Mouse (Mus musculus): ENCODE measurements around the gene Apoc4.
"Not testable (repeated sequence)": the region's sequence is repeated elsewhere in the genome, so short reads cannot be mapped to it uniquely, and the experiment has no call there.

The Apoc4 gene

DNA sequence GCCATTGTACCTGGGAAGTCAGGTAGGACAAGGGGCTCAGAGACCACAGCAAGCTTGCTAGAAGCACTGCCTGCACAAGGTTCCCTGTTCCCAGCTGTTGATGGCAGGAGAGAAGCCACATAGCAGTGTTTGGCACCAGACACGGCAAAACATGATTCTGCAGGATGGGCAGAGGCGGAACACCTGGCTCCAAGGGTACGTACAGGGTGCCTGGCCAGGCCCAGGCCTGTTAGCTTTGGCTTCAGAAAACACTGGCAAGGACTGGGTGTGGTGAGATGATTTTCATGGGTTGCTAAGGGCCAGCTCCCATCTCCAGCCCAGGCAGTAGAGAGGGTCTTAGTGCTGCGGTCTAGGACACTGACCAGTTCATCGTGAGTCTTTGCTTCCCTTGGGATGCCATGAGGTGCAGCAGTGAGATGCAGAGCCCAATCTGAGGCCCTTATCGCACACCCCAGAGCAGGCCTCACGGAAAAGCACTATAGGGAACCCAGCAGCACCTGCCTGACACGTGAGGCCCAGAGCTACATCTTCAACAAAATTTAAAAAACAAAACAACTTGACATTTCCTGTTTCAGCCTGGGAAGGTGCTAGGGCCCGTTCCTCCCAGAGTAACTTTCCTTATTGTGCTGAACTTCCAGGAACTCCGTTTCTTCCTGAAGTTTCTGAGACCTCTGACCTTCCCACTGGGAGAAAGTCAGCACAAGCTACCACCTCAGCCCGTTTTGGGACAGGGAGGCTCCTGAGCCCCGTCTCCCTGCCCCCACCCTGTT is 19.2 kb upstream of the Apoc4 start:
- in situ Hi-C loops (cut with MboI) = no loop called here

DNA sequence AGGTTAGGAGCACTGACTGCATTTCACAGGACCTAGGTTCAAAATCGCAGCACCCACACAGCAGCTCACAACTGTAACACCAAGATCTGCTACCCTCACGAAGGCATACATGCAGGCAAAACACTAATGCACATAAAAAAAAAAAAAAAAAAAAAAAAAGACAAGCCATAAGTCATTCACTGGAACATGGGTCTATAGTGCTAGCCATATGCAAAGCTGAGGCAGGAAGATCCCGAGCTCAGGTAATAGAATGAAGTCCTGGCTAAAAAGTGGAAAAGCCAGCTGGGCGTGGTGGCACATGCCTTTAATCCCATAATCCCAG is 18.5 kb upstream of the Apoc4 start:
- in situ Hi-C loops (cut with MboI) = no loop called here

DNA sequence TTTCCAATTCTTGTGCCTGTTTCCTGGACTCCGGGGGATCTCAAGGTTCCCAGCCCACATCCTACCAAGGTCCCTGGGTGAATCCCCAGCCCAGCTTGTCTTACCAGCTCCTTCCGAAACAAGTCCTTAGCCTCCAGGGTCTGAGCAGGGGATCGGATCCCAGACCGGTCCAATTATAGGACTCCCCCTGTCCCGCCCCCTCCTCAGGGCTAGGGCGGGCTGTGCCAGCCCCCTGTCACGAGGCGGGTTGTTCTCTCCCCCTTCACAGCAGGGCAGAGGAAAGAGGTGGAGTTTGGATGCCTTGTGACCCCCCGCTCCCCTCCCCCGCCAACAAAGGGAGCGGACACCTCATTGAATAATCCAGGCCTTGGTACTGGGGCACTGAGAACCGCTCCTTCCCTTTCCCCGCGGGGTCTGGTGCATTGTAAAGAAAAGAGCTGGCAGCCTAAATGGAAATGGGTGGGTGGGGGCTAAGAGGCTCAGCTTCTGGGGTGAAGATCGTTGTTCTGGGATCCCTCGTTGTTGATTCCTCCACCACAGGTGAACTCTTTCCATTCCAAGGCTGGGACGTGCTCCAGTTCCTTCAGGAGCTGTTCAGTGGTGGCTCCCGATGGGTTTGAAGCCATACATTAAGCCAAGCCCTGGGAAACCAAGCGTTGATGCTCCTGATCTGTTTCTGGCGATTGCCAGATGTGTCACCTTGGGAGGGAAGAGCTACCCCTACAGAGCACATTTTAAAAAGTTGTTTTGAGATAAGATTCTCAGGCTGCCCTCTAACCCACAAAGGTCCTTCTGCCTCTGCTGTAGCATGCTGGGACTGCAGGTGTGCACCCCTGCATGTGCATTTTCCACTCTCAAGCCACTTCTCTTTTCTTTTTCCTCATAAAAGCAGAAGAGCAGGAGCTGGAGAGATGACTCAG is 17.9 kb upstream of the Apoc4 start, which contains the start of gene Apoe:
TSS of gene Apoe (minus strand) at position 282 of the 920 bp plus-strand sequence.
- in situ Hi-C loops (cut with MboI) = no loop called here

DNA sequence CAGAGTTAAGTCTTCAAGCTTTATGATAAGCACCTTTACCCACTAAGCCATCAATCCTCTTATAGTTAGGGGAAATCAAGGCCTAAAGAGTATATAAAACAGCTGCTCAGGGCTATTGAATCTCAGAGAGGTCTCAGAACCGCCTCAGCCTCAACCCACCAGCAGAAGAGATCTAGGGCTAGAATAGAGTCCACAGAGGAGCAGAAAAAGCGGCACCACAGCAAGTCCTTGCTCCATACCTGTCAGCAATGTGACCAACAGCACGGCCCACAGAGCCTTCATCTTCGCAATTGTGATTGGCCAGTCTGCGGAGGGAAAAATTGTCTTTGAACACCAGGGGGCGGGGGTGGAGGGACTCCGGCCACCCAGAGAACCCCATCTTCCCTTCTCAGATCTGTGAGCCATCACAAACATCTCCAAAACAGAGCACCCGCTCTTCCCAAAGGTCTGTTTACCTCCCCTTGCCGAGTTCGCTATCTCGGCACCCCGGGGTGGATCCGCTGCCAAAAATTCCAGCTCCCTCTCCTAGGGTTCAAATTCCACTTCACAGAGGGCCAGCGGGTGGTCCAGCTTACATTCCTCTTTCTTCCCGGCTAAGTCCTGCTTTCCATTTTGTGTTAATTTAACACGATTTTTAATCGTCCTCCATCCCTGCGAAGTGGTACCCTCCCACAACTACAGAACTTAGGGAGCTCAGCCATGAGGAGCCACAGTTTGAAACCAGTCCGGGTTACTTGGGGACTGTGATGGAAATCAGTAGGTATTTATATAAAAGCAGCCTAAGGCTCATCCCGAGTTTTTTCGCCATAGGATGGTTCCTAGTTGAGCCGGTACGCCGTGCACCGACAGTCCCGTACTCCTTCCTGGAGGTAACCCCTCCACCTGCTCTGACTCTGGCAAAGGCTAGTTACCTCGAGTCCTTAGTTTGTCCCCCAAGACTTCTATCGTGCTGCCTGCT is 16.9 kb upstream of the Apoc4 start:
- in situ Hi-C loops (cut with MboI) = no loop called here

DNA sequence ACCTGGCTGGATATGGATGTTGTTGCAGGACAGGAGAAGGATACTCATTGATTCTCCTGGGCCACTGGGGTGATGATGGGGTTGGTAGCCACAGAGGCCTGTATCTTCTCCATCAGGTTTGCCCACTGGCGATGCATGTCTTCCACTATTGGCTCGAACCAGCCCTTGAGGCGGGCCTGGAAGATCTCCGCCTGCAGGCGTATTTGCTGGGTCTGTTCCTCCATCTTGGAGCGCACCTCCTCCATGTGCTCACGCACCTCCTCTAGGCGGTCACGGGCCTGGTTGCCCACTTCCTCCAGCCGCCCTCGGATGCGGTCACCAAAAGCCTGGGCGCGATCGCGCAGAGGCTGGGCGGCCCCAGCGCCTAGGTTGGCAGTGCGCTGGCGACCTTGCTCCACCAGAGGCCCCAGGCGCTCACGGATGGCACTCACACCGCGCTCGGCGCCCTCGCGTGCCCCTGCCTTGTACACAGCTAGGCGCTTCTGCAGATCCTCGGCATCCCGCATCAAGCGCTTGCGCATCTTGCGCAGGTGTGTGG is 15.1 kb upstream of the Apoc4 start:
- in situ Hi-C loops (cut with MboI) = no loop called here

DNA sequence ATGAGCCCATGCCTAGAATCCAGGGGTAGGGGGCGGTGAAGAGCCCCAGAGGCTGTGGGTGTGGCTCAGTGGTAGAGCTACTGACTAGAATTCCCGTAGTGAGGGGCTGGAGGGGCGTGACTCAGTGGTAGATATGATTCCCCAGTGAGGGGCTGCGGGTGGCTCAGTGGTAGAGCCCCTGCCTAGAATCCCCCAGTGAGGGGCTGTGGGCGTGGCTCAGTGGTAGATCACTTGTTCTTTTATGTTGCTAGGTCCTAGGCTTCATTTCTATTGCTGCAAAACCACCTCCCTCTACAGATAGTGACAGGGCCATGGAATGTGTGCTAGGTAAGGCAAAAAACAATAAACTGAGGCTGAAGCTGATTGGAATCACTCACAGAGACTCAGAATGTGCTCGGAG is 14.6 kb upstream of the Apoc4 start:
- in situ Hi-C loops (cut with MboI) = no loop called here

DNA sequence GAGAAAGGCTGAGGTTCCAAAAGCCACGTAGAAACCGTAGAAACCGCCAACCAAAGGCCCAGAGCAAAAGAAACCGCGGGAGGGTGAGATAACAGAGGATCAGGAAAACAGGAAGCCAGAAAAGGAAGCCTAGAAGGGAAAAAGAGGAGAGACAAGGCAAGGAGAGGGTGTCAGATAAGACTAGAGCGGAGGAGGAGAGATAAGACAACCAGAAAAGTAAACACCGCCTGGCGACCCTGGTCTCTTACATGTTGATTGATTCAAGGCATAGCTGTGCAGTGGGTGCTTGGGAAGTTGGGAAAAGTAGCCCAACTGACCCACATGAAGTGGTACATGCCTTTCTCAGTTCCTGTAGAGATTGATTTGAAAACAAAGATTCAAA is 13.9 kb upstream of the Apoc4 start:
- in situ Hi-C loops (cut with MboI) = no loop called here

DNA sequence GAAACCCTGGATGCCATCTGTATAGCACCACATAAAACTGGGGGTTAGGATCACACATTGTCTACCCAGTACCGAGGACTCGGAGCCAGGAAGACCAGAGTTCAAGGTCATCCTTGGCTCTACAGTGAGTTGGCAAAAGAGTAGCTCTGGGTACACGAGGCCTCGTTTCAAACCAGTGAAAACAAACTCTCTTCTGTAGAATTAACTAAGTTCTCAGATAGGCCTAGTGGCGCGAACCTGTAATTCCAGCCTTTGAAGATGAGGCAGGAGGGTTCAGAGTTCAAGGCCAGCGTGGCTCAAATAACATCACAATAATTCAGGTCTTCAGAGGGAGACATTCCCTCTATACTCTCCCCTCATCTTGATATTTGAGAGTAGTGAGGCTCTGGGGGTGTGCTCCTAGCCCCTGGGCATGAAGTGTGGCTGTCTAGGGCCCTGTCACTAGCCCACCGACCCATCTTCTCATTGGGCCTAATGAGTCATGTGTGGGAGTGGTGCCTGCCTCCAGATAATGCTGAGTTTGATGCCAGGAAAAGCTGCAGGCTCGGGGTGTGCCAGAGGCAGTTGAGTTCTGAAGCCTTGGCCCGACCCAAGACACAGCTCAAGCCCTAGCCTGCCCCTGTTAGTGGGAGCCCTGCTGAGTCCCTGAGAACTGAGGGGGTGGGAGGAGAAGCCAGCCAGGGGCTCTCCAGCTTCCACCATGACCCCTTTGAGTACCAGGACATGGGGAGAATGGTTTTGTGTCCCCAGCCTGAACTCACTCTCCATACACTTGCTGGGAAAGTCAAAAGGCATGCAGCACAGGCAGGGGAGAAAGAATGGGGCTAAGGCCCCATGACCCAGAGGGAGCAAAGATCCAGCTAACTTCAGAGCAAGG is 13.3 kb upstream of the Apoc4 start:
- in situ Hi-C loops (cut with MboI) = no loop called here

DNA sequence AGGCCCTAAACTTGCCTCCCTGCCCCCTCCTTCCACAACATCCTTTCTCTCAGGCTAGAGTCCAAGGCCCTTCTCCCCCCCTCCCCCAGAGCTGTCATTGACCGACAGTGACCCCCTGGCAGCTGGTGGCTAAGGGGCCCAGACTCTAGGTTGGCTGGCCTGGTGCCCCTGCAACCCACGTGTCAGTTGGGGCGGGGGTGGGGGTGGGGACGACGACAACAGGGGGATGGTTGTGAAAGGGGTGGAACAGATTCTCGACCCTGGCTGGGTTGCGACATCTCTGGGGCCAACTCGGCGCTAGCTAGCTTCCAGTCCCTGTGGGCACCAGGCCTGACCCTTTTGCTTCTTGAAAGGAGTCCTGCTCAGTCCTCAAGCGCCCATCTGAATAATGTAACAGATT is 12.1 kb upstream of the Apoc4 start:
- in situ Hi-C loops (cut with MboI) = no loop called here

DNA sequence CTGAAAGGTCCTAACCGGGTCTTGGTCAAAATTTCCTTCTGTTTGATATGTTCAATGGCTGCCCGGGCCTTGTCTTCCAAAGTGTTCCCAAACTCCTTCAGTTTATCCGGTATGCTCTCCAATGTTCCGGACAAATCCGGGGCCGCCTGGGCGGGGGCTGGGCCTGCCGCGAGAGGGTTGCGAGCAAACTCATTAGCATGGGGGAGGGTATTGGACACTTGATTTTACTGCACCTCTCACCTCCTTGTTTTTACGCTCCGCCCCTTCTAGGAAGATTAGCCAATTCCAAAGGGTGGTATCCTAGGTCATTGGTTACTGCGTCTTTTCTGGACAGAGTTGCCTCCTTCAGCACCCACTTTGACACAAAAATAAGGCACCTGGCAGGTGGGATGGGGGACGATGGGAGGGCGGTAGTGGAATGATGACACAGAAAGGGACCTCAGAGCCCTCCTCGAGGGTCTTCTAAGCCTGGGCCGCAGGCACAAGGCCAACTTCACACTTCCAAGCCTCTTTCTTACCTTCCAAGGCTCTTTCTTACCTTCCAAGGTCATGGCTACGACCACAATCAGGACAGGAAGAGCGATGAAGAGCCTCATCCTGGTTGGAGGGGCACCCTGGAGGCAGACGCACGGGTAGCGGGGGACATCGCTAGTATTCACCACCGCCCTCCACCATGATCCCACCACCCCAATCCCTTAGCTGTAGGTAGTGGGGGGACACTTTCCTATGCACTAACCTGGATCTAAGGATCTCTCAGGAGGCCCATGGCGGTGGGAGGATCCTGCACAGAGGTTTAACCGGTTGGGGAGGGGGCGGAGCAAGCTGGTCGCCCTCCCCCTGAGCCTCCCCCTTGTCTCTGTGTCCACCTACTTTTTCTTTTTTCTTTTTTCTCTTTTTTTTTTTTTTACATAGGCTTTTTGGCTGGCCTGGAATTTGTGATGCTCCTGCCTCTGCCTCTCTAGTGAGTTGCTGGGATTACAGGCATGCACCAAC is 10.9 kb upstream of the Apoc4 start, which contains the start of gene Apoc1:
TSS of gene Apoc1 (minus strand) at position 788 of the 993 bp plus-strand sequence.
- in situ Hi-C loops (cut with MboI) = no loop called here

DNA sequence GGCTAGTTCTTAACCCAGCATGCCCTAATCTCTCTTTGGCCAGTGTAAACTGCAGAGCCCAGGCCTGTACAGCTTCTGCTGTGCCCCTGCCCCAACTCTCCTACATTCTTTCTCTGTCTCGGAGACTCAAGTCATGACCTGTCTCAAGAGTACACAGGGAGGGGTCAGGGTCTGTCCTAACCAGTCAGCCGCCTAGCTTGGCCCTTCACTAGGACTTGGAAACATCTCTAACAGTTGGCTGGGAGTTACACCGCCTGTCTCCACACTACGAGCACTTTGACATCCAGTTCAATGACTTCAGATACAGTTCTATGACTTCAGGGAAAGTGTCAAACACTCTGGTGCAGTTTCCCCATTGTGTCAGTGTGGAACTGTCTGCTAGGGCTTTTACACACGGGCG is 10.2 kb upstream of the Apoc4 start:
- in situ Hi-C loops (cut with MboI) = no loop called here

DNA sequence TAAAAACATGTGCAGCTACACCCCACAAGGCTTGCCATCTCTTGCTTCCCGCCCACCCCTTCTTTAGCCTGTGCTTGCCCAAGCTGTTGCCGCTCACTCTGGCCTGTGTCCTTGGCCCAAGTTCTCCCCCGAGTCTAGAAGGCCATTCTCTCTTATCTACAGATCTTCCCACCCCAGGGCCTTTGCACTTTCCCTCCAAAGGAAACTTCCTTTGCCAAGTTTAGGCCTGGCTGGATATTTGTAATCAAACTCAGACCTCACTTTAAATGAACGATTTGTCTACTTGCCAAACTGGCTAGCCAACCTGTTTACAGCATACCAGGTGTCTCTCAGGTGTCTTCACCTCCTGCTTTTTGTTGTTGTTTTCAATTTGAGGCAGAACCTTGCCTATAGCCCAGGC is 9.6 kb upstream of the Apoc4 start:
- in situ Hi-C loops (cut with MboI) = no loop called here

DNA sequence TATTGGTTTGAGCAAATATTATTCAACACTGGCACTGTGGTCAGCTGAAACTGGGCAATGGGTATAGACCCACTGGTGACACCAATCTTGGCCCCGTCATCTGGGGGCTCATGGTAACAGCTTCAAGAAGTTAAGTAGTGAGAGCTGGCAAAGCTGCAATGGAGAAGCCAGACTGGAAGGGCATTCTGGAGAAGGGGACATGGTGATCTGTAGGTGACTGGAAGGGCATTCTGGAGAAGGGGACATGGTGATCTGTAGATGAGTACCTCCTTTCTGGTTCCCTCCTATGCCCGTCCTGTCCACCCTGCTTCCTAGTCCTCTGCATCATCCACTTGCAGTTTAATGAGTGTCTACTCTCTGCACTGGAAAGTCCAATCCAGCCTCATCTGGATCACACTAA is 7.3 kb upstream of the Apoc4 start:
- in situ Hi-C loops (cut with MboI) = no loop called here

DNA sequence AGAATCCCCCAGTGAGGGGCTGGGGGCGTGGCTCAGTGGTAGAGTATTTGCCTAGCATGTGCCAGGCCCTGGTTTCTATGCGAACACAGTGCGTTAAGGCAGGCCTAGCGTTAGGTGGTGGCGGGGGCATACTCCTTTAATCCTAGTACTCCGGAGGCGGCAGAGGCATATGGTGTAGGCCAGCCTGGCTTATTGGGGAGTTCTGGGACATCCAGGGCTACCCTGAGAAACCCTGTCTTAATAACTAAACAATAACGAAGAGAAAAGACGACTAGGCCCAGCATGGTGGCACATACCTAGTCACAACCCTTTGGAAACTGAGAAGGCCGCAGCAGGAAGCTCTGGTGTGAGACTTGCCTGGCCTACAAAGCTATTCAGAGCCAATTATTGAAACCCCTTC is 6.8 kb upstream of the Apoc4 start:
- in situ Hi-C loops (cut with MboI) = no loop called here

DNA sequence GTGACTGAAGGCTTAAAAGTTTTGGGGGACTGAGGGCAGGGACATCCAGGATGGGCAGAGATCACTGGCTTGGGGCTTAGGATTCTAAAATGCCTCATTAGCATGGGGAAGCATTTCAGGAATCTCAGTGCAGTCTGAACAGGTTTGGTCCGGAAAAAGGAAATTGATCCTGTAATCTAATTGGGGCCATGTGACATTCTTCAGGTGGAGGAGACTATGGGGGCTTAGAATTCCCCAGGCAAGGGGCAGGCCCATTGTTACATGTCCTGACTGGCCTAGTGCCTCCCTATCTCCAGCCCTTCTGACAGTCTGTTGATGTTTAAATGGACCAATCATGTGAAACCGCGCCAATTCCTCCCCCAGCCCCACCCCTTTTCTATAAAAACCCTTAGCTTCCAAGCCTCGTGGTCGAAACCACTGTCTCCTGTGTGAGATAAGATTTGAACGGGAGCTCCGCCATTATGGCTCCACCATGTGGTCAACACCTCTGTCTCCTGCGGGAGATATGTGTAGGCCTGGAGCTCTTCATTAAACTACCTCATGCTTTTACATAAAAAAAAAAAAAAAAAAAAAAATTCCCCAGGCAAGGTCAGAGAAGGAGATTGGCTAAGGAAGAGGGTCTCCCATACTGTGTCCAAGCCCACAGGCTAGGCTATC is 5.8 kb upstream of the Apoc4 start:
- in situ Hi-C loops (cut with MboI) = not testable (repeated sequence)

DNA sequence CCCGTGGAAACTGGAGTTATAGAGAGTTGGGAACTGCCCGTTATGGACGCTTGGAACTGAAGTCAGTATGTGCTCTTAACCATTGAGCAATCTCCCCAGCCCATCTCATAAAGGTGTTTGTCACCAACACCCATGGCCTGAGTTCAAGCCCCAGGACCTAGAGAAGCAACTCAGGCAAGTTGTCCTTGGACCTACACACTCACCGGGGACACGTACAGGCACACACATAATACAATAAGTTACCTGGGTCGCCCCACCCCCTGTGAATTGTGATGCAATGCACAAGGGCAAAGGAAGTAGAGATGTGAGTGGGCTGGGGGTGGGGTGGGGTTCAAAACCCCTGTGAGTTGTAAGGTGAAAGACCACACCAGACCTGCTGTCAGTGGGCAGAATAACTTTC is 5.2 kb upstream of the Apoc4 start:
- in situ Hi-C loops (cut with MboI) = no loop called here

DNA sequence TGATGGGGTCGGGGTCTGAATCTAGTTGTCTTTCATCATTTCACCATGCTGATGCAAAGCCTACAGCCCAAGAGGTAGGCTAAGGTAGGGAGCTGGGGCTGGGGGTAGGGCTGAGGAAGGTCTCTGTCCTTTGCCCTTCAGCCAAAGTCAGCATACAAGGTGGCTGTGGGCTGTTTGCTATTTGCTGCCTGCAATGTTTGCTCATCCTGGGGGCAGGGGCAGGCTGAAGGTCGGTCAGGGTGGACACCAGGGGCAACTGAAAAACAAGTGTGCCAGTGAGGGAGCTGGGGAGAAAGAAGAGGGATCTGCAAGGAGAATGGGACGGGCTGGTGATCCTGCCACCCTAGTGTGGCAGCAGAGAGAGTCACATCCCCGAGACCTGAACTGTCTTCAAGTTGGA is 4.1 kb upstream of the Apoc4 start:
- in situ Hi-C loops (cut with MboI) = no loop called here

DNA sequence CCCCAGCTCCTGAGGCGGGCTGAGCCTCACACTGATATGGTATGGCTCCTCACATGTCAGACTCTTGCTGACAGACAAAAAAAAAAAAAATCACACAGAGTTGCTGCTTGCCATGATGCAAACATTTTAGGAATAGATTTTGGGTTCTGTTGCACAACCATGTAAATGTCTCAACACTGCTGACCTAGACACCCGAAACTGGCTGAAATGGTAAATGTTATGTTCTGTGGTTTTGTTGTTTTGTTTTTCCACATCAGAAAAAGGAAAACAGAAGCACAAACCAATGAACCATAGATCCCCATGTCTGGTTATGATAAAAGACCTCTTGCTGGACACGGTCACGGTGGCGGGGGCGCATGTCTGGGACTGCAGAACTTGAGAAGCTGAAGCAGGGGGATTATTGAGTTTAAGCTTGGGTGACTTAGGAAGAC is 2.5 kb upstream of the Apoc4 start:
- in situ Hi-C loops (cut with MboI) = no loop called here

DNA sequence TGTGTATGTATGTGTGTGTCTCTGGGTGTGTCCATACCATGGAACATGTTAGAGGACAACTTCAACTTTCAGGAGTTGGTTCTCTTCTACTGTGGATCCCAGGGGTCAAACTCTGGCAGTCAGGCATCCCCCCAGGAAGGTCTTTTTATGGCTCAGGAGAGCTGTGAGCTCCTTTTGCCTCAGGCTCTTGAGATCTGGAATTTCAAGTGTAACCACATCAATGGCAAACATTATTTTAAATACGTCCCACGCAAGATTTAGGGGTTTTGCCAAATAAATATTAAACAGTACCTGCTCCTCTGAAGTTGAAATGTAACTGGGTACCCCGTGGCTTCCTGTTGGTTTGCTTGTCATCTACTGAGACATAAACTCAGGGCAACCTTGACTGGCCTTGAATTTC is 1.7 kb upstream of the Apoc4 start:
- in situ Hi-C loops (cut with MboI) = no loop called here

Data from mature B cell (primary cell).